Mouse (Mus musculus) bone marrow, adult 2 months (tissue): ENCODE data around the gene Anapc5. TPM values are rescaled to one million over a fixed set of nuclear protein-coding genes. Genes with fewer than 3 reads are reported as not detected.
A peak's percentile ranks its signal among the peaks of the same experiment; 100 is the strongest.

Experiments
- H3K27ac ChIP-seq: fragments of 200-500 bp; 2 replicates; pipeline ENCODE4 v1.5.1; 2012; ENCODE audit warnings: low read depth, mild to moderate bottlenecking, control low read depth, inconsistent platforms, low read length; ENCODE audit not compliant: control insufficient read depth, poor library complexity, insufficient read depth
- H3K4me1 ChIP-seq: fragments of 200-500 bp; 2 replicates; pipeline ENCODE4 v1.6.1; 2011; ENCODE audit warnings: low read length; ENCODE audit not compliant: control insufficient read depth, insufficient read depth
- H3K4me3 ChIP-seq: fragments of 200-500 bp; replicated peaks from 2 replicates; pipeline ENCODE3; 2011; ENCODE audit warnings: mild to moderate bottlenecking, low read depth, low read length, control low read depth; ENCODE audit not compliant: control insufficient read depth
- CTCF ChIP-seq: fragments of 200-500 bp; IDR thresholded peaks from 2 replicates; pipeline ENCODE4 v1.5.1; 2011; ENCODE audit warnings: low read length, control low read depth; ENCODE audit not compliant: control insufficient read depth, insufficient read depth
- POLR2A ChIP-seq: fragments of 200-500 bp; IDR thresholded peaks from 2 replicates; pipeline ENCODE4 v1.6.1; 2011; ENCODE audit warnings: low read depth, mild to moderate bottlenecking, control low read depth, low read length, borderline replicate concordance; ENCODE audit not compliant: control insufficient read depth
- WGBS: fragments of 180-500 bp; shearing (Covaris S2); methylation state at CpG from one replicate; pipeline ENCODE4 v1.1.7; 2018; 5-methylcytosine and 5-hydroxymethylcytosine counted together
- polyA plus RNA-seq: library from polyadenylated mRNA; stranded (reverse); fragments of >200 nt; gene quantifications from 2 replicates; pipeline ENCODE4 v1.2.4, GENCODE M21; 2011; ENCODE audit warnings: low replicate concordance; ENCODE audit not compliant: missing spikeins, insufficient read depth, insufficient read length

Anapc5 gene
- polyA plus RNA-seq, 1 experiment: 204 TPM

DNA sequence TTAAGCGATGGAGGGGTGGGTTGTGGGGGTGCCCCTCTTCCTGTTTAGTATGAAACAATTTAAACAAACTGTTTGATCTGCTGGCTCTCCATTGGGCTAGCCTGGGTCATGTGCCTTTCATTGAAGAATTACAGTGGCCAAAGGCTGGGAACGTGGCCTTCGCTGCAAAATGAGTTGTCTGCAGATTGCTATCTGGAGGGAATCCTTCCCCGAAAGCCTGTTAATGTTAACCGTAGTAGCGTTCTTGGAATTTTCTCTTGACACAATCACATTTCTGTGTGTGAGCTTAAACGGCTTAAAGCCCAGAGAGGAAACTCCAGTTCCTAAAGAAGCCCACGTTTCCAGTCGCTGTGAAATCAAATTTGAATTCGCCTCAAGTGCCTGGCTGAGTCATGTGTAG lies 11.9 kb upstream of the Anapc5 start:
- no peaks in the 10 kb centered on the region for H3K4me1 ChIP-seq
- WGBS: 78% methylated on average over 10 of the region's 10 CpGs
- TF ChIP-seq POLR2A (no peak), CTCF (no peak)
- no peak overlapping the region for H3K27ac ChIP-seq
- no peak overlapping the region for H3K4me3 ChIP-seq

DNA sequence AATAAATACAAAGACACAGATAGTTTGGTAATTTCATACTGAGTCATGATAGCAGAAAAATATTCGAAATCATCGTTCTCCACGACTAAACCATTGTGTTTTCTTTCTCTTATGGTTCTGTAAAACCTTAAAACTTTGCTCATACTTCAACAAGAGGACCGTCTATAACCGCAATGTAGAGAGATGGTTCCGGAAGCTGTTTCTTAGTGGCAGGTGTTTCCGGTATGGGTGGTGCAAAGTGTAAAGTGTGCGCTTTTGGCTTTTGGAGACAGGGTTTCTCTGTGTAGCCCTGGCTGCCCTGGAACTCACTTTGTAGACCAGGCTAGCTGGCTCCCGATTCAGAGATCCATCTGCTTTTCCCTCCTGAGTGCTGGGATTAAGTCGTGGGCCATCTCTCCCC lies 11.4 kb upstream of the Anapc5 start:
- Histone ChIP-seq H3K4me3 (no peak overlapping the region), H3K4me1 (no peaks in the 10 kb centered on the region), H3K27ac (no peak overlapping the region)
- WGBS: 64% methylated on average over 10 of the region's 10 CpGs
- TF ChIP-seq POLR2A (no peak), CTCF (no peak)

DNA sequence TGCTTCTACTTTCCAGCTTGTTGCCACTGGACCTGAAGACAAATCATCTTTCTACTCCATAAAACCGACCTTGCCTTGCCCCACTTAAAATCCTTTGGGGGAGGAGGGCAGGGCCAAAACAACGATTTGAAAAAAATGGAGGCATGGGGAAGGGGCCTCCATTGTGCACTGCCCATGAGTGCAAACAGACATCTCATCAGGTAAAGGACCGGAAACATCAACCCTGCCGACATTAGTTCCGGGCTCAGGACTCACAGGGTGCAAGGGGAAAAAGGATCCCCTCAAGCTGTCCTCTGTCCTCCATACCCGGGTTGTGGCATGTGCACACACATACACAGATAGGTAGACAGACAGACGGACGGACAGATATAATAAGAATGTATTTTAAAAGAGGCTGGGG lies 4.0 kb upstream of the Anapc5 start:
- Histone ChIP-seq H3K27ac (no peak overlapping the region), H3K4me1 (peaks cover 1% of the 10 kb centered on the region), H3K4me3 (no peak overlapping the region)
- TF ChIP-seq CTCF (no peak), POLR2A (no peak)
- 84% methylated on average over 8 of the region's 8 CpGs for WGBS

DNA sequence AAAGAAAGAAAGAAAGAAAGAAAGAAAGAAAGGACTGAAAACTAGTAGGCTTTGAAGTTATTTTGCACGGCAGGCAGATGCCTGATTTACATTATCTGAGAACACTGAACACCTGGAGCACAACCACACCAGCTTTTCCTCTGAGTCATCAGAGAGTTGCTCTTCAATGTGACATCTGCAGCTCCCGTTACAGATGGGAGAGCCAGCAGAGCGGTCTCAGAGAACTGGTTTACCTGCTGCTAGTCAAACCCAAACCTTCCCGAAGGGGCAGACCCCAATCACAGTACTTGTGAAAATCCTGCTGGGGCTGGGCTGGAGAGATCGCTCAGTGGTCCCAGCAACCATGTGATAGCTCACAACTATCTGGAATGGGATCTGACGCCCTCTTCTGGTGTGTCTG lies 3.3 kb upstream of the Anapc5 start:
- TF ChIP-seq CTCF (no peak), POLR2A (no peak)
- peaks cover 1% of the 10 kb centered on the region for H3K4me1 ChIP-seq
- H3K27ac ChIP-seq: no peak overlapping the region
- 78% methylated on average over 6 of the region's 6 CpGs for WGBS
- no peak overlapping the region for H3K4me3 ChIP-seq

DNA sequence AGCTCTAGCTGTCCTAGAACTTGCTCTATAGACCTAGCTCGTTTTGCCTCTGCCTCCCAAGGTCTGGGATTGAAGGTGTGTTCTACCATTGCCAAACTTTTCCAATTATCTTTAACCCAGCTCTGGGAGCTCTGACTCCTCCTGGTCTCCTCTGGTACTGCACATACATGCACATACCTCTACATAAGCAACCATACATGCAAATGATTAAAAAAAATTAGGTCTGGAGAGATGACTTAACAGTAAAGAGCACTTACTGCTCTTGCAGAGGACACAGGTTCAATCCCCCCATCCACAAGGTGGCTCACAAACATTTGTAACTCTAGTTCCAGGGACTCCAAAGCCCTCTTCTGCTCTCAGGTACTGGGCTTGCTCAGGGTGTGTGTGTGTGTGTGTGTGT lies 2.8 kb upstream of the Anapc5 start:
- WGBS: 83% methylated on average over 1 of the region's 1 CpGs
- Histone ChIP-seq H3K27ac (no peak overlapping the region), H3K4me1 (peaks cover 1% of the 10 kb centered on the region), H3K4me3 (no peak overlapping the region)
- no peak for TF ChIP-seq POLR2A
- no peak for TF ChIP-seq CTCF

DNA sequence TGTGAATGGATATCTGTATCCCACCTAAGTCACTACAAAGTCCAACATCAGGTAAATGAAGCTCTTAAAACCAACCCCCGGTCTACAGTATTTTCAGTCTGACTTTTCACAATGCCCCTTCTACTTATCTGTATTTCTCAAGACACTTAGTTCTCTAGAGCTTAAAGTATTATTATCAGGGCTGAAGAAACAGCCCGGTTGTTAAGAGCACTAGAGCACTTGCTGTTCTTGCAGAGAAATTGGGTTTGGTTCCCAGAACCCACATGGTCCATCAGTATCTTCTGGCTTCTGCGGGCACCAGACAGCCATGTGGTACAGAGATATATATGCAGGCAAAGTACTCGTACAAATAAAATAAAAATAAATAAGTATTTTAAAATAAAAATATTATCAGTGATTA lies 1.3 kb upstream of the Anapc5 start:
- Histone ChIP-seq H3K27ac (no peak overlapping the region), H3K4me1 (peaks cover 1% of the 10 kb centered on the region), H3K4me3 (no peak overlapping the region)
- TF ChIP-seq CTCF (no peak), POLR2A (no peak)
- 77% methylated on average over 4 of the region's 4 CpGs for WGBS

DNA sequence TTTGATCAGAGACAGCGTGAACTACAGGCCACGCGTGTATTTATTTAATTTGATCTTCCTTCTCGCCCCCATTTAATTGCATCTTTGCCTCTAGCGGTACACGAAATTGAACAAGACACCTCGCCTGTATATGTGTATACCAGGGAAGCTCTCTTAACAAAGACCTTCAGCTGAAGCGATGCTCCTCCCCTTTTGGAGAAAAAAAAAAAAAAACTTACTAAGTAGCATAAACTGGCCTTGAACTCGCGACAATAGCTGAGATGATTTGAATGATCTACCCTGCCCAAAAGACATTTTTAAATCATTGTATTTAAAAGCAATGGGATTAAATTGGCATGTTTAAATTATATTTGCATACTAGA lies 366 bp upstream of the Anapc5 start:
- Histone ChIP-seq H3K27ac (no peak overlapping the region), H3K4me1 (peaks cover 1% of the 10 kb centered on the region), H3K4me3 (peak overlapping the region; percentile 100)
- no peak for TF ChIP-seq CTCF
- TF ChIP-seq POLR2A: no peak
- WGBS: under 1% methylated on average over 10 of the region's 10 CpGs

DNA sequence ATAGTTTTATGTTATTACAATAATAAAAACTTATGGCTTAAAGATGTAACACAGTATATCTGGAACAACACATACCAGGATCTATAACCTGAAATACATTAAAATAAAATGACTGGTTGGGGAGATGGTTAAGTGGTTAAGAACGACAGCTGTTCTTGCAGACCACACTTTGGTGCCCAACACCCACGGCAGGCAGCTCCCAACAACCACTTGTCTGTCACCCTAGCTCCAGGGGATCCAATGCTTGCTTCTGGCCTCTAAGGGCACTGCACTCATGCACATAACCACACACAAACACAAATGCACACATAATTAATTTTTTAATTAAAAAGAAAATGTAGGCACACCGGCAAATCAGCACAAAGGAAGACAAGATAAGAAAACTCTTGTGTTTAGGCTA lies 8.4 kb downstream of the Anapc5 start:
- Histone ChIP-seq H3K4me1 (no peaks in the 10 kb centered on the region), H3K4me3 (no peak overlapping the region), H3K27ac (no peak overlapping the region)
- 69% methylated on average over 3 of the region's 3 CpGs for WGBS
- TF ChIP-seq POLR2A (no peak), CTCF (no peak)

DNA sequence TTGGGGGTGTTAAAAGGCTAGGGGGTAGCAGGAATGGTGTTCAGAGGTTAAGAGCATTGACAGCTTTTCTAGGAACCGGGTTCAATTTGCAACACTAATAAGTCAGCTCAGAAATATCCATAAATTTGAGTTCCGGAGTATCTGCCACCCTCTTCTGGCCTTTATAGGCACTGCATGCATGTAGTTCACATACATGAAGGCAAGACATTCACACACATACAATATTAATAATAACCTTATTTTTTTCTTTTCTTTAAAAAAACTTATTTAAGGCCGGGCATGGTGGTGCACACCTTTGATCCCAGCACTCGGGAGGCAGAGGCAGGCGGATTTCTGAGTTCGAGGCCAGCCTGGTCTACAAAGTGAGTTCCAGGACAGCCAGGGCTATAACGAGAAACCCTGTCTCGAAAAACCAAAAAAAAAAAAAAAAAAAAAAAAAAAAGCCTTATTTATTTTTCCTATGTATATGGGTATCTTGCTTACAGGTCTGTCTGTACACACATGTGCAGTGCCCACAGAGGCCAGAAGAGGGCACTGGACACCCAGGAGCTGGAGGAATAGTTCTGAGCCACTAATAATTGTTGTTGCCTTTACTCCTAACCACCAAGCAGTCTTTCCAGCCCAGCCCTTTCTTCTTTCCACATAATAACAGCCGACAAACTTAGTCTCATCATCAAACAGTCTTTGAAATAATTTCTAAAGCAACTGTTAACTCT lies 9.6 kb downstream of the Anapc5 start:
- no peak overlapping the region for H3K4me3 ChIP-seq
- no peak overlapping the region for H3K27ac ChIP-seq
- 85% methylated on average over 9 of the region's 9 CpGs for WGBS
- TF ChIP-seq CTCF (peak; percentile 92), POLR2A (no peak)
- H3K4me1 ChIP-seq: no peaks in the 10 kb centered on the region
